Mouse (Mus musculus) adrenal gland, adult 8-10 months (tissue): ENCODE data around the gene Mak. TPM values are rescaled to one million over a fixed set of nuclear protein-coding genes. Genes with fewer than 3 reads are reported as not detected.

Source experiments
- DNase-seq: peaks from one replicate; pipeline ENCODE4 v3.0.0; 2022
- total RNA-seq, 4 experiments: library from RNA; stranded (reverse); gene quantifications; 2 replicates each; pipeline ENCODE4 v1.2.4; 2022

Gene Mak
- total RNA-seq, 4 experiments from 2014 or later: 0.09 to 0.22 TPM; not detected in 2

- no peak for DNase-seq
Measured at GRCm38 (mm10) chr13:41071617-41072016, 7.9 kb downstream of the Mak start.

GRCm38 (mm10) chr13:41067618-41068017, 11.9 kb downstream of the Mak start:
- DNase-seq: no peak

GRCm38 (mm10) chr13:41051965-41052364, 27.5 kb downstream of the Mak start:
- no peak for DNase-seq

GRCm38 (mm10) chr13:41047280-41047679, 32.2 kb downstream of the Mak start:
- DNase-seq: no peak

GRCm38 (mm10) chr13:41045901-41046300, 33.6 kb downstream of the Mak start:
- no peak for DNase-seq

GRCm38 (mm10) chr13:41042511-41042910, 37.0 kb downstream of the Mak start:
- DNase-seq: no peak

- no peak for DNase-seq
Measured at GRCm38 (mm10) chr13:41030098-41030497, 49.4 kb downstream of the Mak start.

- DNase-seq: no peak
Measured at GRCm38 (mm10) chr13:41022099-41022498, 57.4 kb downstream of the Mak start.

GRCm38 (mm10) chr13:41021607-41022006, 57.9 kb downstream of the Mak start:
- DNase-seq: no peak

GRCm38 (mm10) chr13:41020494-41020893, 59.0 kb downstream of the Mak start:
- no peak for DNase-seq

GRCm38 (mm10) chr13:41018756-41019591, 60.5 kb downstream of the Mak start:
- no peak for DNase-seq

GRCm38 (mm10) chr13:41018236-41018635, 61.3 kb downstream of the Mak start:
- DNase-seq: no peak

- no peak for DNase-seq
Measured at GRCm38 (mm10) chr13:41017832-41018231, 61.7 kb downstream of the Mak start.

- DNase-seq: peak; percentile 26
Measured at GRCm38 (mm10) chr13:41016797-41017405, 62.6 kb downstream of the Mak start.

GRCm38 (mm10) chr13:41015829-41016634, 63.5 kb downstream of the Mak start, which contains the start of gene Tmem14c:
Tmem14c (plus strand) TSS chr13:41016292.
- DNase-seq: peak; percentile 95

- no peak for DNase-seq
Measured at GRCm38 (mm10) chr13:41008946-41009345, 70.6 kb downstream of the Mak start.

- no peak for DNase-seq
Measured at GRCm38 (mm10) chr13:41008271-41008670, 71.2 kb downstream of the Mak start.

GRCm38 (mm10) chr13:41006244-41006643, 73.3 kb downstream of the Mak start:
- DNase-seq: no peak

- DNase-seq: no peak
Measured at GRCm38 (mm10) chr13:41002001-41002400, 77.5 kb downstream of the Mak start.

GRCm38 (mm10) chr13:41000926-41001639, 78.4 kb downstream of the Mak start, which contains the start of gene Pak1ip1:
Pak1ip1 (plus strand) TSS chr13:41001023.
- peak; percentile 88 for DNase-seq

- peak; percentile 26 for DNase-seq
Measured at GRCm38 (mm10) chr13:41000140-41000925, 79.2 kb downstream of the Mak start.
